Mouse (Mus musculus) forebrain, embryonic 12.5 days (tissue): Measurements from ENCODE around the gene Wipf1. TPM values are rescaled to one million over a fixed set of nuclear protein-coding genes. Genes with fewer than 3 reads are reported as not detected.
"Not testable (repeated sequence)": the region's sequence is repeated elsewhere in the genome, so short reads cannot be mapped to it uniquely, and the experiment has no call there.

Experiments
- ATAC-seq: fragments of 200-750 bp; cut with Nextera tagmentation; 2 replicates; pipeline ENCODE4 v1.8.0; 2017; ENCODE audit warnings: moderate TSS enrichment; ENCODE audit not compliant: low FRiP score
- H3K27ac ChIP-seq: fragments of 300-500 bp; sonication (generic); 2 replicates; pipeline ENCODE4 v1.5.1; 2016; ENCODE audit warnings: mild to moderate bottlenecking
- H3K27me3 ChIP-seq: fragments of 300-500 bp; sonication (generic); 2 replicates; pipeline ENCODE4 v1.6.1; 2016; ENCODE audit warnings: mild to moderate bottlenecking
- H3K36me3 ChIP-seq: fragments of 300-500 bp; sonication (generic); replicated peaks from 2 replicates; pipeline ENCODE4 v1.6.1; 2016; ENCODE audit warnings: mild to moderate bottlenecking
- H3K4me1 ChIP-seq: fragments of 300-500 bp; sonication (generic); 2 replicates; pipeline ENCODE4 v1.6.1; 2016
- H3K4me2 ChIP-seq: fragments of 300-500 bp; sonication (generic); 2 replicates; pipeline ENCODE4 v1.6.1; 2016; ENCODE audit warnings: mild to moderate bottlenecking, moderate library complexity
- H3K4me3 ChIP-seq: fragments of 300-500 bp; sonication (generic); replicated peaks from 2 replicates; pipeline ENCODE4 v1.5.1; 2016; ENCODE audit warnings: mild to moderate bottlenecking
- H3K9ac ChIP-seq: fragments of 300-500 bp; sonication (generic); 2 replicates; pipeline ENCODE4 v1.6.1; 2016; ENCODE audit warnings: mild to moderate bottlenecking
- H3K9me3 ChIP-seq: fragments of 300-500 bp; sonication (generic); 2 replicates; pipeline ENCODE4 v1.6.1; 2016
- WGBS: fragments of 180-500 bp; shearing (Covaris S2); methylation state at CpG from one replicate; pipeline ENCODE4 v1.1.7; 2016; 5-methylcytosine and 5-hydroxymethylcytosine counted together
- polyA plus RNA-seq: library from polyadenylated mRNA; unstranded; fragments of >200 nt; fragmentation: Nextera tagmentation; extraction: Ambion mirVana; gene quantifications from 2 replicates; pipeline ENCODE4 v1.2.1, GENCODE M21; 2016

The Wipf1 gene
- polyA plus RNA-seq, 1 experiment from 2014 or later: 5.5 TPM

DNA sequence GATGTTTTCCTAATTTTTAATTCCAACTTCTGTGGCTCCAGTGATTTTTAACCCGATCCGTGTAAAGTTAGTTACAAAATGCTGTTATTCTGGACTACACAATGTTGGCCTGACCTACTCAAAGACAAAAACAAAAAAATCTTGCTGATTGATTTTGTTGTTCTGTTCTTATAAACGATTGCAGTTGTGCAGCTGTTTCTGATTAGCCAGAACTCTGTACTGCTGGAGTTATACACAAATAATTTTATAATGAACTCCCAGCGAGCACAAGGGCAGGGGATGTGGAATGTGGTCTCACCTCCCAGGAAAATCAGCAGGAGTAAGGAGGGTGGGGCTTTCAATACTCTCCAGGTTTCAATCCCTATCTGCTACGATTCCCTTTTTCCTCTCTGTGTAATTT lies 10.6 kb downstream of the Wipf1 start:
- no peak for ATAC-seq
- H3K4me1 ChIP-seq: peaks cover 10% of the 10 kb centered on the region
- no peak overlapping the region for H3K4me2 ChIP-seq
- H3K4me3 ChIP-seq: no peak overlapping the region
- no peak overlapping the region for H3K27ac ChIP-seq
- no peaks in the 10 kb centered on the region for H3K9me3 ChIP-seq
- no peaks in the 10 kb centered on the region for H3K36me3 ChIP-seq
- H3K9ac ChIP-seq: no peak overlapping the region
- 82% methylated on average over 5 of the region's 5 CpGs for WGBS
- H3K27me3 ChIP-seq: no peaks in the 10 kb centered on the region

DNA sequence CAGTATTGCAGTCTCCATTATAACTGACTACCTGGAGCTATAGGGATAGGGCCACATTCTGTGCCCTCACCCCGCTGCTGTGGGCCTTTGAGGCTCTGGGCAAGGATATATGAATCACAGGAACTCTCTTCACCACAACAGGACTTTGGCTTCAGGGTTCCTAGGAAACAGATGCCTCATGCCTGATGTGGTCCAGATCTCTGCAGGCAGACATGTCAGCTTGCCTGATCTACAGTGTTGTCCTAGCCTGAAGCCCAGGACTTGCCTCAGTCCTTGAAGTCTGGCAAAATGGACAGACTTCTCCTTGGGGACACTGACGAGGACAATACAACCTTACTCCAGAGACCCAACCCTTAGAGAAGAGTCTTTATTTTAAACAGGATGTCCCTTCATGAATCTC lies 11.2 kb downstream of the Wipf1 start:
- no peak overlapping the region for H3K9ac ChIP-seq

DNA sequence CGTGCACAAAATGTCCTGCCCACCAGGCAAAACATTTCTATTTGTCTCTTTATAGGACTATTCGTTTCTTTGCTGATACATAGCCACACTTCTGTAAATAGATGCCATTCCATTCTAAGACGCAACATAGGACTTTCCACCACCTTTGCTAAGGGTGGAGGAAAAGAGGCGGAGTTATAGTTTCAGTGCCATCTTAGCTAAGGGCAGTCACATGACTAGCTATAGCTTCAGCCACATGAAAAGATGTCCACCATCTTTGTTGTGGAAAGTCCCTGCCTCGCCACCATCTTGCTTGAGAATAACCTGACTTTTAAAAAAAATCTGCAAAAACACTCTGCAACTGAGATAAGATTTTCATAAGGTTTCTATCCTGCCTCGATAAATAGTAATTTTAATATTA lies 15.4 kb downstream of the Wipf1 start:
- no peaks in the 10 kb centered on the region for H3K9me3 ChIP-seq
- no peaks in the 10 kb centered on the region for H3K36me3 ChIP-seq
- H3K27me3 ChIP-seq: no peaks in the 10 kb centered on the region
- no peak for ATAC-seq
- 95% methylated on average over 6 of the region's 6 CpGs for WGBS
- no peaks in the 10 kb centered on the region; the same call in 1 of the 2 replicates for H3K4me1 ChIP-seq
- H3K27ac ChIP-seq: no peak overlapping the region
- H3K4me3 ChIP-seq: no peak overlapping the region
- no peak overlapping the region for H3K9ac ChIP-seq
- H3K4me2 ChIP-seq: no peak overlapping the region

More for the DNA sequence above, 11.2 kb downstream of the Wipf1 start:
- Histone ChIP-seq H3K4me1 (peaks cover 10% of the 10 kb centered on the region), H3K4me3 (no peak overlapping the region), H3K9me3 (no peaks in the 10 kb centered on the region), H3K4me2 (no peak overlapping the region), H3K27me3 (no peaks in the 10 kb centered on the region), H3K27ac (no peak overlapping the region), H3K36me3 (no peaks in the 10 kb centered on the region)
- WGBS: 88% methylated on average over 2 of the region's 2 CpGs
- no peak for ATAC-seq

DNA sequence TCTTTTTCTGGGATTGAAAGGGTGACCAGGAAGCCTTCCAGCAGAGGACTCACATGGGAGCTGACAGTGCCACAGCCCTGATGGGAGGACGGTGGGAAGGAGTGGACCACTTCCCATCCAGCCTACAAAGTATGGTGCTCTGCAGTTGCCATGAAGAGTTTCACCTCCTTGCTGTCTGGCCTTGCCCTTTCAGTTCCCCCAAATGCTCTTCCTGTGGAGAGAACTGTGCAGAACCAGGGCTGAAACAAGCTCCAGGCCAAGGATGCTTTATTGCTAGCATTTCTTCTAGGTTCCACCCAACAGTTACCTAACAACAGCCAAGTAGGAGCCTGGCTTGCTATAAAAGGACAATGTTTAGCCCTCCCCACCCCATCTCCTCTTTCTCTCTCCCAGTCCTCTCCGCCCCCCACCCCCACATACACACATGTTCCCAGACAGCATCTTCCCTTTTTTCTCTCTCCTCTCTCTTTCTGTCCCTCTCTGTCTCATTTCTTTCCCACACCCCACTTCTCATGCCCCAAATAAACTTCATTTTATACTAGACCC lies 16.3 kb downstream of the Wipf1 start:
- 94% methylated on average over 2 of the region's 2 CpGs for WGBS
- H3K27ac ChIP-seq: no peak overlapping the region

DNA sequence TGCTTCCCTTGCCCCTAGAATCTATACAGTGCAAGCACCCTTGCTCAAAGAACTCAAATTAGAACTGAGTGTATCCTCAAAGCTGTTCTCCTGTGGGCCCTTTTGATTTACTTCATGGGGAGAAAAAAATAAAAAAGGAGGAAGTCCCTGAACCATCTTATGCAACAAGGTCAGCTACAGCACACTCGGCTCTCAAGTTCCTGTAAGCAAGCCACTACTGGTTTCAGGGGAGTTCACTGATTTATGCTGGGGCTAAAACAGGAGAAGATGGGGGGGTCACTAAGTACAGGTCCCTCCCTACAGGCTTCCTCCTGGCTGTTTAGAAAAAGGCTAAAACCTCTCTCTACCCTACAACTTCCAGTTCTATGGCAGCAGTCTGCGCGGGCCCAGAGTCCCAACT lies 17.5 kb downstream of the Wipf1 start:
- Histone ChIP-seq H3K4me2 (no peak overlapping the region), H3K27me3 (no peaks in the 10 kb centered on the region), H3K4me1 (no peaks in the 10 kb centered on the region), H3K4me3 (no peak overlapping the region), H3K9ac (no peak overlapping the region), H3K9me3 (no peaks in the 10 kb centered on the region), H3K27ac (no peak overlapping the region), H3K36me3 (no peaks in the 10 kb centered on the region)
- 90% methylated on average over 3 of the region's 3 CpGs for WGBS
- no peak for ATAC-seq

More for the DNA sequence above, 16.3 kb downstream of the Wipf1 start:
- Histone ChIP-seq H3K9me3 (no peaks in the 10 kb centered on the region), H3K4me1 (no peaks in the 10 kb centered on the region; the same call in 1 of the 2 replicates), H3K9ac (no peak overlapping the region), H3K4me3 (no peak overlapping the region), H3K4me2 (no peak overlapping the region), H3K36me3 (no peaks in the 10 kb centered on the region), H3K27me3 (no peaks in the 10 kb centered on the region)
- no peak for ATAC-seq

DNA sequence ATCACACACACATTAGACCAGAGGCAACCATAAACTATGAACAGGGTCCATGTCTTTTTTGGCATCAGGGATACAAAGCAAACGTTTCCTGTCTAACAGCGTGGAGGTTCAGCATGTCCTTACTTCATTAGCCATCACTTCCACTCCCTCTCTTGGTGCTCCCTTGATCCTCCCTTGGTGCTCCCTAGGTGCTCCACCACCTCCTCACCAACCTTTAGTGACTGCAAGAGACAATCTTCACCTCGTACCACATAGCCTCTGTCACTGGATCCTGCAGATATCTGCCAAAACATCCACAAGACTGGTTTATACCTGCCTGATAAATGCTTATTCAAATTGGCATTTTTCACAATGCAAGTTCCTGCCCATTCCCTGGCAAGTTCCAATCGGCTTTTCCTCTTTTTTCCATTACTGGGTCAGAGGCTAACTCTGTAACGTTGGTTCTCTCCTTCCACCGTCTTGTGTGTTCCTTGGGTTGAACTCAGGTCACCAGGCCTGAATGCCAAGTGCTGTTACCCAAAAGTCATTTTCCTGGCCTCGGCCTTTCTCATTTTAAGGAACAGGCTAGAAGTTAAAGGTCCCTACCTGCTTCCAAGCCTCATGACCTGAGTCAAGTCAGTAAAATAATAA lies 18.7 kb downstream of the Wipf1 start:
- Histone ChIP-seq H3K4me2 (no peak overlapping the region), H3K9me3 (no peaks in the 10 kb centered on the region), H3K27ac (no peak overlapping the region), H3K9ac (no peak overlapping the region), H3K36me3 (no peaks in the 10 kb centered on the region), H3K27me3 (no peaks in the 10 kb centered on the region), H3K4me3 (no peak overlapping the region), H3K4me1 (no peaks in the 10 kb centered on the region)
- ATAC-seq: no peak
- WGBS: 92% methylated on average over 7 of the region's 7 CpGs

DNA sequence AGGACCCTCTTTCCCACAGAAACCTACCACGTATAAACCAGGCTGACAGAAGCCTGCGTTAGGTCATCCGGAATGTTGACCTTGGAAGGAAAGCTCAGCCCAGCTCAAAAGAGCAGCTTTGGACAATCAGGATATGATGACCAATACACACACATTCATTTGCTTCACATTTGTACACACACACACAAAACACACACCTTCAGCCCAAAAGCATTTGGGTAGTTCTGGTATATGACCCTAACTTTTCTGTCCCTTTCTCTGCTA lies 19.6 kb downstream of the Wipf1 start:
- Histone ChIP-seq H3K27ac (no peak overlapping the region), H3K9me3 (no peaks in the 10 kb centered on the region)
- 91% methylated on average over 3 of the region's 3 CpGs for WGBS

DNA sequence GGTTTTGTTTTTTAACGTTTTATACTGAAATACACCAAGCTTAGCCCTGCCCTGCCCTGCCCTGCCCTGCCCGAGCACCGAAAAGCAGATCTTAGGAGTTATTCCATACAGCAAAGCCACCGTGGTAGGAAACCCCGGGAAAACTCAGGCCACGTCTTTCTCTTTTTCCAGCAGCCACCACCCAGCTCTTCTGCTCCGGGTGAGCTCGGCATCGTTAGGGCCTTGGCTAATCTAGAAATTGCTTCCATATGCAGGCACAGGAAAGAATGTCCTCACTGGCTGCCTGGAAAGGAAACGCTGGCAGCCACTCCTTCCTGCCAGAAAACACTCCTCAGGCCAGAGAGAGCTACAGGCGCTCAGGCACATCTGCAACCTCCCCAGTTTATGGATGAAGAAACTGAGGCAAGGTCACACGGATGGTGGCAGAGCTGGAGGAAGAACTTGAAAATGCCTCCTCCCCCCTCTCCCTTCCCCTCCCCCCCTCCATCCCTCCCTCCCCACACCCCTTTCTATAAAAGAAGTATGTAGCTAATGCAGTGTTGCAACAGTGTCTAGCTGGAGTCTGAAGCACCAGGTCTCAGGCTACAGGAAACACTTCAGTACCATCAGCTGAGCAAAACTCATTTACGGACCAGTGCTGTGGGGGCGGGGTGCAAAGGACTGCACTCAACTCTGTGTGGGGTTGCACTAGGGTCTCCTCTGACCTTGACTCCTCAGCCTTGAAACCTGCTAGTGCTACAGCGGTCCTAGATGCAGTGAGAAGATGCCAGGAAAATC lies 20.1 kb downstream of the Wipf1 start:
- Histone ChIP-seq H3K9ac (no peak overlapping the region), H3K4me1 (no peaks in the 10 kb centered on the region), H3K4me2 (no peak overlapping the region), H3K27ac (no peak overlapping the region), H3K36me3 (no peaks in the 10 kb centered on the region), H3K9me3 (no peaks in the 10 kb centered on the region), H3K27me3 (no peaks in the 10 kb centered on the region), H3K4me3 (no peak overlapping the region)
- WGBS: 72% methylated on average over 15 of the region's 15 CpGs
- no peak for ATAC-seq

More for the DNA sequence above, 19.6 kb downstream of the Wipf1 start:
- Histone ChIP-seq H3K36me3 (no peaks in the 10 kb centered on the region), H3K4me2 (no peak overlapping the region), H3K4me1 (no peaks in the 10 kb centered on the region), H3K27me3 (no peaks in the 10 kb centered on the region), H3K9ac (no peak overlapping the region), H3K4me3 (no peak overlapping the region)
- ATAC-seq: no peak

DNA sequence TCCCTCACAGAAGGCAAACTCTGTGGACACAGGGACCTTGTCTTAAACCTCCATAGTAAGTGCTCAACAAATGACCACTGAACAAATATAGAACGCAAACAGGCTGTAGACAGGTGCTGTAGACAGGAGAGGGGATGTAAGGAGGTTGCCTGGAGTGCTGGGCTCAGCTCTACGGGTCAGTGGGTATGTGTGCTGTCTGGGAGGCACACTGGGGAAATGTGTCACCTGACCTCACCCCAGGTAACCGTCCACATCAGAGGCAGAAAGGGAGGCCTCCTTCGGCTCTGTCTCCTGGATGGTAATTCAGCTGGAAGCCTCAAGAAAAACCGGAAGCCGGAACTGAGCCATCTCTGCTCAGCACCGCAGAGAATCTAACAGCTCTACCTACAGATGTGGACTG lies 21.6 kb downstream of the Wipf1 start:
- H3K36me3 ChIP-seq: no peaks in the 10 kb centered on the region
- WGBS: 81% methylated on average over 7 of the region's 7 CpGs
- no peak overlapping the region for H3K4me3 ChIP-seq
- no peak overlapping the region for H3K9ac ChIP-seq
- ATAC-seq: no peak
- H3K27ac ChIP-seq: no peak overlapping the region
- no peaks in the 10 kb centered on the region for H3K4me1 ChIP-seq
- H3K4me2 ChIP-seq: no peak overlapping the region
- H3K27me3 ChIP-seq: no peaks in the 10 kb centered on the region
- H3K9me3 ChIP-seq: no peaks in the 10 kb centered on the region

DNA sequence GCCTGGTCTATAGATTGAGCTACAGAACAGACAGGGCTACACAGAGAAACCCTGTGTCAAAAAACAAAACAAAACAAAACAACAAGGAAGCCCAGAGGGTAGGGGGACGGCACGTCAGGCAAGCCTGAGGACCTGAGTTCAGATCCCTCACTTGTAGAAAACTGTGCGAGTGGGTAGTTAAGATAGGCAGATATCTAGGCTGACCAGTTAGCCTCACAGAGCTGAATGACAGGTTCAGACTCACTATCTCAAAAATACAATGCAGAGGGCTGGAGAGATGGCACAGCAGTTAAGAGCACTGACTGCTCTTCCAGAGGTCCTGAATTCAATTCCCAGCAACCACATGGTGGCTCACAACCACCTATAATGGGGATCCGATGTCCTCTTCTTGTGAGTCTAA lies 23.2 kb downstream of the Wipf1 start:
- H3K9ac ChIP-seq, H3K4me3 ChIP-seq, H3K36me3 ChIP-seq, H3K9me3 ChIP-seq, H3K27me3 ChIP-seq, ATAC-seq, H3K4me1 ChIP-seq, H3K27ac ChIP-seq, H3K4me2 ChIP-seq: not testable (repeated sequence)
- WGBS: 95% methylated on average over 4 of the region's 4 CpGs

DNA sequence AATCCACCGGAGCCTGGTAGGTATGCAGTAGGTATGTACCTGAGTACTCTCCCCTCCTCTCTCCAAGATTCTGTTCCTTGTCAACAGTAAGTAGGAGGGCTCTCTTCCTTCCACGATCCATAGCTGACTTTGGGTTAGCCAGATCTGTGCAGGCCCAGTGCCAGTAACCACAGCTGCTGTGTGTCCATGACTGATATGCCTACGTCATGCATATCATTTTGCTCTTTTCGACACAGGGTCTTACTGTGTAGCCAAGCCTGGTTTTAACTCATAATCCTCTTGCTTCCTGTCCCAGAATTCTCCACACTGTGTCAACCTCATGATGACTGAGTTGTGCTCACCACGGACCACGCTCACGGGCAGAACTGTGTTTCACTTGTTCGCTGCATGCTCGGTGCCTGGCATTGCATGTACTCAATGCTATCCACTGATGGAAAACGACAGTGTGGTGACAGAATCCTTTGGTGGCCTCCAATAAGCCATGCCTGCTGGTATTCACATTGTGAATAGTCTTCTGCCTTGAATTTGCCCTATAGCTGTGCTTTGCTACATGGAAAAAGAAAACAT lies 26.6 kb downstream of the Wipf1 start:
- Histone ChIP-seq H3K27me3 (no peaks in the 10 kb centered on the region), H3K4me3 (no peak overlapping the region), H3K27ac (no peak overlapping the region), H3K4me1 (no peaks in the 10 kb centered on the region), H3K9ac (no peak overlapping the region), H3K36me3 (no peaks in the 10 kb centered on the region; the same call in 1 of the 2 replicates), H3K4me2 (no peak overlapping the region), H3K9me3 (no peaks in the 10 kb centered on the region)
- no peak for ATAC-seq
- 91% methylated on average over 10 of the region's 10 CpGs for WGBS

DNA sequence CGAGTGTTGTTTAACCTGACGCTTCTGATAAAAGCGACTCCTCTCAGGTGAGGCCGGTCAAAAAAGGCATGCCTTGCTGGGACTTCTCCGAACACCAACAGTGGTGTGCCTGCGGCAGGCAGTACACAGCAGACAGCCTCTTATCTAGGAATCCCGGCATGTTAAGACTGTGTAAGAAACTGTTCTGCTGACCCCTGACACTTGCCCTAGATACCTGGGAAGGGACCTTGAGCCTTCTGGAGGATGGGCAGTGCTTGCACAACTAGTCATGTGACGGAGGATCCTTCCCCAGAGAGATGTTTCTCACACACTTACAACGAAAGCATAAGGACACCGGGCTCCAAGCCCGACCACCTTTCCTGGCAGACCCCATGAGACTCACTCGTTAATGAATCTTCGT lies 28.7 kb downstream of the Wipf1 start:
- no peaks in the 10 kb centered on the region for H3K27me3 ChIP-seq
- H3K36me3 ChIP-seq: no peaks in the 10 kb centered on the region; the same call in 1 of the 2 replicates
- no peak overlapping the region for H3K4me3 ChIP-seq
- H3K27ac ChIP-seq: no peak overlapping the region
- WGBS: 90% methylated on average over 13 of the region's 13 CpGs
- no peaks in the 10 kb centered on the region for H3K4me1 ChIP-seq
- H3K9me3 ChIP-seq: no peaks in the 10 kb centered on the region
- no peak for ATAC-seq
- H3K4me2 ChIP-seq: no peak overlapping the region
- no peak overlapping the region for H3K9ac ChIP-seq

DNA sequence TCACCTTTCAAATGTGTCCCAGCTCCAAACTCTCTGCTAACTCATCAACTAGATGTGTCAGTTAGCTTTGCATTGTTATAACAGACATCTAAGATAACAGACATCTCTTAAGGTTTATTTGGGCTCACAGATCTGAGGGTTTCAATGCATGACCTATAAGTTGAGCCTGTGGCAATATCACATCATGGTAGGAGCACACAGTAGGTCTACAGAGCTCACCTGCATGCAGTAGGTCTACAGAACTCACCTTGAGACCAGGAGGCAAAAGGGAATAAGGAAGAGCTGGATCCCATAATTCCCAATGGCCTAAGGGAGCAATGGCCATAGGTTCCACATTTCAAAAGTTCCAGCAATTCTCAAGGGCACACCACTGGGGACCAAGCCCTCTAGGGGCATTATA lies 31.2 kb downstream of the Wipf1 start:
- ATAC-seq: no peak
- Histone ChIP-seq H3K36me3 (no peaks in the 10 kb centered on the region; the same call in 1 of the 2 replicates), H3K4me1 (no peaks in the 10 kb centered on the region; the same call in 1 of the 2 replicates), H3K4me2 (no peak overlapping the region), H3K9ac (no peak overlapping the region), H3K4me3 (no peak overlapping the region), H3K27me3 (no peaks in the 10 kb centered on the region), H3K27ac (no peak overlapping the region), H3K9me3 (no peaks in the 10 kb centered on the region)
